Mouse (Mus musculus) left cerebral cortex, postnatal 10 days (tissue): ENCODE results near the gene Selplg. TPM values are rescaled to one million over a fixed set of nuclear protein-coding genes. Genes with fewer than 3 reads are reported as not detected.
A peak's percentile ranks its signal among the peaks of the same experiment; 100 is the strongest.

Source experiments
- DNase-seq, 2 experiments: peaks; one replicate each; pipeline ENCODE4 v3.0.0; 2021 to 2022; ENCODE audit warnings: low spot score in 2 of 2, mixed read lengths in 1 of 2; ENCODE audit errors: extremely low spot score in 1 of 2
- intact Hi-C: fragments of 180-260 bp; cut with DNase I; formaldehyde crosslinking; loops from one replicate; pipeline ENCODE4 v1.15.1; 2025
- total RNA-seq, 2 experiments: library from RNA; stranded (reverse); gene quantifications; 2 replicates each; pipeline ENCODE4 v1.2.3; 2021

The Selplg gene
- total RNA-seq, 2 experiments from 2014 or later: 16.1 to 18.7 TPM

DNA sequence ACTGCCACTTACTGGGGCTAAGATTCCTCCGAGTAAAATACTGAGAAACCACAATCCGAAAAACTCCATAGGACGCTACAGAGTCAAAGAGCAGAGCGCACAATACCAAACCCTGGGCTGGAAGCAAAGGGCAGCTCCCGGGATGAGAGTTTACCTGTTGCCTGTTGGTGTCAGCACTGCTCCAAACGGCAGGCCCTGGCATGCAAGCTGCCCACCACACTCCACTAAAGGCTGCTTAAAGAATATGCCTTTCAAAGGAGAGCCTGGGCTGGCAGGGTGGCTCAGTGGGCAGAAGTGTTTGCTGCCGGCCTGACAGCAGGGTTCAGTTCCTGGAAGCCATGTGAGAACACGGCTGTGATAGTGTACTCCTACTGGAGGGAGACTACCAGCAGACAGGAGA, 25.2 kb upstream of the Selplg start:
- no peak for DNase-seq
- intact Hi-C loops: loop anchor here (5.0 kb wide), 1 partner anchor 50 kb away; the partner anchor contains the start of gene Coro1c

DNA sequence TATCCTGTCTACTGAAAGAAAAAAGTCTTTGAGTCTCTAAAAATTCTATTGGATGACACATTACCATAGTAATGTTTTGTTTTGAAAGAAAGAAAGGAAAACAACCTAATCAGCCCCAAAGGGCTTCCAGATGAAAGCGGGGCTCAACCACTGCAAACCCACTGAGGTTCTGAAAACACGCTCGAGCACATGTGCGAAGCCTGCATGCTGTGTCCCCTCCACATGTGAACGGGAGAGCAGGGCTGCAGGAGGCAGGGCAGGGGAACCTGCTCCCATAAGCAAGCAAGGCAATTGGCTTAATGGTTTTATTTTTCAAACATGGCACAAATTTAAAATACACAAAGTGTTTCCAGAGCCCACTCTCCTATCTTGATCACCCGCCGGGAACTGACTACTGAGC, 24.2 kb upstream of the Selplg start:
- intact Hi-C loops: loop anchor here (5.0 kb wide), 1 partner anchor 51 kb away; the partner anchor contains the start of gene Coro1c
- DNase-seq: no peak

DNA sequence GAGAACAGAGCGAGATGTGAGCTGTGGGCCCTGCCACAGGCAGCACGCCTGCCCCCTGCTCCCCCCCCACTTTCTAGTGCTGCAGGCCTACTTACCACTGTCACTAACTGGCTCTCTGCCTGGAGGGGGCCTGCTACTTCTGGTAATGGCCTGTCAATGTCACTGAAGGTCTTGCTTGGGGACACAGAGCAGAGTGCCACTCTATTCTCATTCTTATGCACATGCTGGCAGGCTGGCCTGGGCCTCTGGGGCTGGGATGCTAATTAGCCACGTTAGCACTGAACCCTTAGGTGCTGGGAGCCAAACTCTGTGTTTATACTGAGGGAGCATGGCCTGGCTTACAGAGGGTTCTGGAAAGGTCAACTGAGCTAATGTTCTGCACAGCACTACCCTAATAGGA, 23.3 kb upstream of the Selplg start:
- intact Hi-C loops: loop anchor here (2.0 to 5.0 kb wide), 2 partner anchors 52 to 99 kb away; partner anchors contain the start of gene Coro1c
- DNase-seq: no peak

DNA sequence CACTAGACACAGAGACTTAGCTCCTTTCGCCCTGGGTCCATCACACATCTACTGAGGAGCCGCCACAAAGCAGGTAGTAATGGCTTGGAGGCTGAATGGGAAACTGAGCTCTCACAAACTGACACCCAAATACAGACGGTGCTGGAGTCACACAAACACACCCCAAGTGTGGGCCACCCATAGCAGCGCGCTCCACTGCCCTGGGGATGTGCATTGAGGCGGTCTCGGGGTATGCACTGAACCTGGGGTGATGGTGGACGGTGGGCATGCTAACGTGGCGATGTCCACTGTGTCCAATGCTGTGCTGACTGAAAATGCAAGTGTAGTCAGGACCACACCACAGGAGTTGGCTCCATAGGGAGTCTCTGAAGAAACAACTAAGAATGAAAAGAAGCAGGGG, 22.7 kb upstream of the Selplg start:
- DNase-seq: no peak
- intact Hi-C loops: loop anchor here (2.0 to 5.0 kb wide), 2 partner anchors 52 to 100 kb away; partner anchors contain the start of gene Coro1c

DNA sequence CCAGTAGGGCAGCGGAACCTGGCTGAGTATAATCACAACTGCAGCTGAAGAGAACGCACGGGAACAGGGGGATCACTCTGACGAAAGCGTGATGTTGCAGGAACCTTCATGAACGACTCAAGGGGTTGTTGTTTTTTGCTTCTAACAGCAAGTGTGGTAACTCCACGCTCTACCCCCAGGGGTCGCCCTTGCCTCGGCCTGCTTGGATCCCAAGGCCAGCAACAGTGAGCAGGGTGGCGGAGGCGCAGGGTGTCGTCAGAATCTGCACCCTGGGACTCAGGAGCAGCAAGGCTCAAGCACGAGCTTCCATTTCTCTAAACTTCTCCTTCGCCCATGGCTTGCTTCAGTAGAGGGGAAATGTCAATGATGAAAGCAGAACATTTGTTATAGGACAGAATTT, 22.1 kb upstream of the Selplg start:
- DNase-seq: peak; percentile 67 to 87
- intact Hi-C loops: loop anchor here (2.0 kb wide), 1 partner anchor 100 kb away; no protein-coding TSS in a partner anchor

DNA sequence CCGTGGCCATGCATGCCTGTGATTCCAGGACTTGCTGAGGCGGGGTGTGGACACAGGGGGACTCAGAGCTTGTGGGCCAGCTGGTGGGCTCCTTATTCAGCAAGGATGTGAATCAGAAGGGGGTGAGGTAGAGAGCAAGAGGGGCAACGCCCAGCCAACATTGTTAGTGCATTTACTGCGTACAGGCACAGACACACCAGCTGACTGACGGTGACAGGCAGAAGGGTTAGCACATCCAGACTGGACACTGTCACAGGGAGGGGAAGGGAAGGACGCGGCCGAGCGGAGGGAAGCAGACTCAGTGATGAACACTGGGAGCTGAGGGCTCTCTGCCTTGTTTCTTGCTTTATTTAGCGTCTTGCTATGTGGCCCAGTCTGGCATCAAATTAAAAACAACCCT, 21.1 kb upstream of the Selplg start:
- intact Hi-C loops: no loop called here
- DNase-seq: no peak

DNA sequence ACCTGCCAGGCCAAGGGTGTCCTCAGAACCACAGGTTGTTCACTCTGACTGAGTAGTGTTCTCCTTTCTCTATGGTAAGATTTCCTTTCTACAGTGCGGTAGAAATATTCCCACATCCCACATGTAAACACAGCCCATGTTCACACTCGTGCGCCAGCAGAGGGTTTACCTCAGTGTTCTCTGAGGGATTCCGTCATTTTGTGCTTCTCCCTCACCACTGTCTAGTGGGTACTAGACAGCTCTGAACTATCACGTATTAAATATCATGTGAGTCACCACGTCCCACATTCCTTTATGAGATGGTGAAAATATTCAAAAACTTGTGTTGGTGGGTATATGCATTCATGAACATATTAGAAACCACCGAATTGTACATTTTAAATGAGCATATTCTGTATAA, 20.0 kb upstream of the Selplg start:
- no peak for DNase-seq
- intact Hi-C loops: no loop called here

DNA sequence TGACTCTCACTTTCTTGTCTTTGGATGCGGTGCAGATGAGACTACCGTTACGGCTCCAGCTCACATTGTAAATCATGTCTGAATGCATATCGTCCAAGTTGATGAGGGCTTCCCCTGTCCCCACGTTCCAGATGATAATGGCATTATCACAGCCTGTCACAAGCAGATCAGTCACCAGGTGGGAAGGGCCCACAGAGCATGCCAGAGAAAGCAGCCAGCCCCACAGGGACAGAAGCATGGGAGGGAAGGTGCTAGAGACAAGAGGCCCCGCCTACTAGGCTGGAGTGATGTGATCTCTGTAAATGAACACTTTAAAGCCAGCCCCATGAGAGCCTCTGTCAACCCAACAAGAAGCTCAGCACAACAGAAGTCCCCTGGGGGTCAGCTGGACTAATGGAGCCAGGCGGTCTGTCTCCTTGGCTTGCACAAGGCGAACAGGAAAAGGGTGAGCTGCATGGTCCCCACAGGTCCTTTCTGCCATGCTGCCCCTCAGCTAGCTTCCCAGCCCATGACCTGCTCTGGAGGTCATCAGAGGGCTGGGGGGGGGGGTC, 18.3 kb upstream of the Selplg start:
- no peak for DNase-seq
- intact Hi-C loops: no loop called here

DNA sequence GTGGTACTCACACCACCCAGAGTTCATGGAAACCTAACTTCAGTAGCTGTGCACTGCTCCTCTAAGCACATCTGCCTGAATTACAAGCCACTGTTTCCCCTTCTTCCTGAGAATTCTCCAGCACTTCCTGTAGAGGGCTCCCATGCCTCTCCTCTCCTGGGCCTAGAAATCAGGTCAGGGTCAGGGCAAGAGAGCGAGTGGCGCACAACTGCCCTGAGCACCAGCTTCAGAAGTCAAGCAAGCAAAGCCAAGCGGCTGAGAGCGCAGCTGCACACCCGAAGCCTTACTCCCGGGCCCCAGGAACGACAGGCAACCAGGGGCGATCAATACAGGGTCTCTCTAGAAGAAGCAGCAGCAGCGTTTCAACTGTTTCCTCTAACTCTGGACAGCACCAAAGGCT, 15.2 kb upstream of the Selplg start:
- intact Hi-C loops: no loop called here
- DNase-seq: no peak

DNA sequence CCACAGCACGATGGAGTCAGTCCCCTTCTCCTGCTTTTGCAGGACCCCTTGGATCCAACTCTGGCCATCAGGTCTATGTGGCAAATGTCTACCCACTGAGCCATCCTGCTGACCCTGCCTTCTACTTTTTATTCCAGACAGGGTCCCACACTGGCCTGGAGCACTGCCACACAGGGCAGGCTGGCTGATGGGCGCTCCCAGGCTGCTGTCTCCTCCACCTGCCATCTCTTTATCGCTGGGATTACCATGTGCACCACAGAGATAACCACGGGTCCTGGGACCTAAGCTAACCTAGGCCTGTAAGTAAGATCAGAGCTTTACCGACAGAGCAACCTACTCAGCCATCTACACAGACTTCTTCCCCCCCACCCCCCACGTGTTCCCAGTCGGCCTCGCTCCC, 14.2 kb upstream of the Selplg start:
- intact Hi-C loops: no loop called here

DNA sequence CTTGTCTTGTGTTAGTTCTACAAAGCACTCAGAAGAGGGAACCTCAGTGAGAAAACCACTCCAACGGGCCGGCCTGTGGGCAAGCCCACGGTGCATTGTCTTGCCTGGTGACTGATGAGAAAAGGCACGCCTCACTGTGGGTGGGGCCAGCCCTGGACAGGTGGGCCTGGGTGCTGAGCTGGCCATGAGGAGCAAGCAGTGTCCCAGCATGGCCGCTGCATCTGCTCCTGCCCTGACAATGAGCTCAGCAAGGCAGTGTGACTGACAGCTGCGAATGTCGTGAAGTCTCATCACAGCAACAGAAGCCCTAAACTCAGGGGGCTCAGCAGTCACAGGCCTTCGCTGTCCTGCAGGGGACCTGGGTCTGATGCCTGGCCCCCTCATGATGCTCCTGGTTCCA, 13.2 kb upstream of the Selplg start:
- intact Hi-C loops: loop anchor here (2.0 kb wide), 1 partner anchor 73 kb away; the partner anchor contains the start of genes Iscu and Sart3
- DNase-seq: no peak

More for the DNA sequence above, 14.2 kb upstream of the Selplg start:
- DNase-seq: no peak

DNA sequence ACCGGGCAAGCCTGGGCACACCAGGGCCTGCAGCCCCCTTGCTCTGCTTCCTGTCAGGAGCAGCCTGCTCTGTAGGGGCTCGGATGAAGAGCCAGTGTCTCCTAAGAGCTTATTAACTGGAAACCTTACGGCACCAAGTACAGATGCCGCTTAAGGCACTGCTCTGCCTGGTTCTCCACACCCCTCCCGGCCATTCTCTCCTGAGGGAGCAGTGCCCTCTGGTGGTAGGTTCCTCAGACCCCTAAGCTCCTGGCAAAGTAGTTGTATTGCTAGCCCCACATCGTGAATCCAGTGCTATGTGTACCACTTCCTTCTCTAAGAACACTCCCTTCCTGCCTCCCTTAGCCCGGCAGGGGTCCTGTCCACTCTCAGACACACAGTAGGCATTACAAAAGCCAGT, 12.3 kb upstream of the Selplg start:
- intact Hi-C loops: loop anchor here (2.0 kb wide), 1 partner anchor 72 kb away; the partner anchor contains the start of genes Iscu and Sart3

DNA sequence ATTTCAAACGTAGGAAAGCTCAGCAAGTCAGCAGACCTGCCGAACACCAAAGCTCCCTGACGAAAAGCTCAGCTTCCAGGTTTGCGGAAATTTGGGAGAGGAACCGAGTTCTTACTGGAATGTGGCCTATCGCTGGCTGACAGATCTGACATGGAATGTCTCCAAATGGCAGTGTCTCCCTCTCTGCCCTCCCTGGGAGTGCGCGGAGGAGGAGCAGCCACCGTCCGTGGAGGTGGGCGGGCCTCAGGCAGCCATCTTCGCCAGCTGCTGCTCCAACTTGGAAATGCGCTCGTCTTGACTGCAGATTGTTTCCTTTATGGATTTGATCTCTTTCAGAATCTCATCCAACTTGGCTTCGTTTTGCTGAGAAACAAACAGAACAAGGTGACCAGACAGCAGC, 11.7 kb upstream of the Selplg start:
- intact Hi-C loops: loop anchor here (2.0 kb wide), 1 partner anchor 71 kb away; the partner anchor contains the start of genes Iscu and Sart3
- no peak for DNase-seq

More for the DNA sequence above, 12.3 kb upstream of the Selplg start:
- peak in 1 of 2 experiments; percentile 83 for DNase-seq

DNA sequence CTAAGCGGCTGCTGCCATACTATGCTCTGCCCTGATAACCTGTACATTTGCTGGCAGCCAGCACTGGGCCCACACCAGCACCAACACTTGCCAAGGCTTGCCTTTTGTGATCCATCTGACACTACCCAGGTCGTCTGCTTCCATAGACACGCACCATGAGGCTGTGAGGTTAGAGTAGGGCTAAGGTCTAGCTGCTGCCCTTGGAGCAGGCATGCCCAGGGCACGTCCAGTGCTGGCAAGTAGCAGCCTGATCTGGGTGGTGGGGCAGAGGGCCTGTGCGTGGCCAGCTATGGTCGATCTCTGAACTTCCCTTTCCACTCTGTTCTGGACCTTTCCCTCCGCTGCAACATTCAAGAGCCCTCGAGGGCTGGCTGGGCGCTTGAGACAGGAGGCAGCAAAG, 10.5 kb upstream of the Selplg start:
- no peak for DNase-seq
- intact Hi-C loops: no loop called here

DNA sequence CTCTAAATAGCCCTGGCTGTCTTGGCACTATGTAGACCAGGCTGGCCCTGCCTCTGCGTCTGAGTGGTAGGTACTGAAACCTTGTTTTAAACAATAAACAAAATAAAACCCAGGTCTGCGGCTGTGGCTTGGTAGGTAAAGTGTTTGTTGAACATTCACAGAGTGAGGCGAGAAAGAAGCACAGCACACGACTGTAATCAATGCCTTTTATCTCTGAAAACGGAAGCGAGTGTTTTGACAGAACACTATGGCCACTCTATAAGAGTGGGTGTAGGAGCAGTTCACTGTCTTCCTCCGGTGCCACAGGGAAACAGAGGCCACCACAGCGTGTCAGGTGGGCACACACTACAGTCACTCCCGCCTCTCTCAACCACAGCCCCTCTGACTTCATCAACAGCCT, 9.8 kb upstream of the Selplg start:
- intact Hi-C loops: no loop called here
- DNase-seq: no peak

DNA sequence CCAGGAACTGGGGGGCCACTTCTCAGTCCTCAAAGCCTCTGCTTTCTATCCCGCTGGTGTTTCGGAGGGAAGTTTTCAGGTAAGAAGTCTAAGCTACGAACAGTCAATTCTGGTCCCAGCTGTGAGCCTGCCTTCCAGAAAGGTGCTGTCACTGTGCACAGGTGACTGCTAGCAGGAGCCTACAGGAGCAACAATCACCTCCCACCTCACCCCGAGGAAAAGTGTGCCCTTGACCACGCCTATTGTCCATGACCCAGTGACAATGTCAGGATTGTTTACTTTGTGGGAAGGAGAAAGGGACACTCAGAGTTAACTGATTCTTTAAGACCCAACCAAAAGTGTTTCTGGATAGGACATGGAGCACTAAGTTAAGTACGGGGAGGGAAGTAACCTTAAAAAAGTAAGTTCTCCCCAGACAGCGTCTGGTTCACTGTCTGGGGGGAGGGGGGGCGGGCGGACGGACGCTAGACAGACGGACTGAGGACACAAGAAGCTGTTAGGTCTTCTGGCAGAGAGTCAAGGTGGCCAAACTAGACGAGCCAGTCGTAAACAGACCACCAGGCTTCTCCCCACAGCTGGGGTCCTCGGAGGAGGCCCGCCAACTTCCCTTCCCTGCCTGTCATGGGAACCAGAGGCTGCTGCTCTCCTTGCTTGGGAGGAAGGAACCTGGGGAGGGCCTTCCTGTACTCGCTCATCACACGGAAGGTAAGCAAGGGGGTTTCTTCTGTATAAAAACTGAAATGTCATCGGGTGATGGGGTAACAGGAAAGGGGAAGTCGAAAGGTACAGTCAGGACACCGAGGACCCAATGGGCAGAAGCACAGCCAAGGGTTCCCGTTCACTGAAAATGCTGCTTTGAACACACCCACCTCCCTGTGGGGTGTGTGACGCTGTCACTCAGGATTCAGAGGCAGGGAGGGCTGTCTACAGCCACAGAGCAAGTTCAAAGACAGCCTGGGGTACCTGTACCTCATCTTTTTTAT, 9.1 kb upstream of the Selplg start:
- peak in 1 of 2 experiments; percentile 68 for DNase-seq
- intact Hi-C loops: no loop called here

DNA sequence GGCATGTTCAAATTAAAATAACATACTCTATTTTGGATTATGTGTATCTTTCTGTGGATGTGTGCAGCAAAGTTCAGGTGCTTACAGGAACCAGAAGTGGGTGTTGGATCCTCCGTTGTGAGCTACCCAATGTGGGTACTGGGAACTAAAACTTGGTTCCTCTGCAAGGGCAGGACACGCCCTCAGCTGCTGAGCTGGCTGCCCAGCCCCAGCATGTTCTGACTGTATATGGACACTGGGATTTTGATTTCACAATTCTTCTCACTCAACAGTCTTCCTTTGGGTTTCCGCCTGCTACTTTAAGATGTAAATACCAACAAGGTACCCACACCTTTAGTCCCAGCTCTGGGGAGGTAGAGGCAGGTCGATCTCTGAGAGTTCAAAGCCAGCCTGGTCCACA, 8.0 kb upstream of the Selplg start:
- intact Hi-C loops: no loop called here
- no peak for DNase-seq

DNA sequence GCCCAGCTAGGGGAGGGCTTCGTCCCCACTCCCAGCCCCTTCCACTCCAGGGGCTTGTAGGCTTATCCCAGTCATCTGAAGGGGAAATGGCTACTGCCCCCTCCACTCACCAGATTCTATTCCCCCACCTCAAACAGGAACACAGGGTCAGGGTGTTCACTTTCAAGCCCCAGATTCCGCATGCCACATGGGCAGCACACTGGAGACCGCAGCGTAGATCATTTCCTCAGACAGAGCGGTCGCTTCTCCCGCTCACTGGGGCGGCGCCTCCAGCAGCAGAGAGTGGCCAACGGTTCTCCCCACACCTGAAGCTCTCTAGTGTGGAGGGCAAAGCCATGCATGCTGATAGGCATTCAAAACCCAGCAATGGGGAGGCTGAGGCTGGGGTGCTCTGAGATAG, 4.5 kb upstream of the Selplg start:
- intact Hi-C loops: no loop called here
- DNase-seq: no peak

DNA sequence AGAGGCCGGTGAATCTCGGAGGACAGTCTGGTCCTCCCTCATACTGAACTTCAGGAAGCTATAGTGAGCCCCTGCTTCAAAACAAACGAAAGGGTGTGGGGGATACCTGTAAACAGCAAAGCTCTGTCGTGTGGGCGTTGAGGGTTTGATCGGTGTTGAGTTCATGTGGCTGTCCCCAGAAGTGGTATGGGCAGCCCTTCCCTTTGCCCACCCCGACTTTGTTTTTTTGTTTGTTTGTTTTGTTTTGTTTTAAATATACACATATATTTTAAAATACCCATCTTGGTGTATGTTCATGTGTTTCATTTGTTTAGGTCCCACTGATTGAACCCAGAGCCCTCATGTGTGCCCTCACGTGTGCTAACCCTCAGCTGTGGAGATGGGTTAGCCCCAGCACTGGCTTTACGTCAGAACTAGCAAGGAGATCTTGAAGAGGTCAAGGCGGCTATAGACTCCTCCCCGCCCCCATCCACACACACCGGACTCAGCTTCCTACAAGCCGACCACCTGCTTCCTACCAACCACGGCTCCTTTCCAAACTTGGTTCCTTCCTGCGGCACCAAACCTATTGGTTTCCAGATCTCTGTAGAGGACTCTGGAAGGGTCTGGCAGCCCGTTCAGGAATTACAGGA, 988 bp upstream of the Selplg start:
- intact Hi-C loops: no loop called here
- no peak for DNase-seq
